Mouse (Mus musculus) lung, postnatal 0 days (tissue): Measurements from ENCODE around the gene Nlgn2.

Experiments
- CTCF ChIP-seq: IDR thresholded peaks from 2 replicates; pipeline ENCODE4 v1.5.1; 2016; ENCODE audit warnings: antibody characterized with exemption, mild to moderate bottlenecking
- EP300 ChIP-seq: IDR thresholded peaks from 2 replicates; pipeline ENCODE4 v1.6.1; 2016; ENCODE audit warnings: antibody characterized with exemption, mild to moderate bottlenecking, control low read depth

GRCm38 (mm10) chr11:69815155-69815554 is 22.4 kb downstream of the Nlgn2 start, which contains the start of gene Gm39566:
- TF ChIP-seq CTCF (no peak), EP300 (no peak)
